Mouse (Mus musculus) limb, embryonic 14.5 days (tissue): ENCODE data around the gene Adap1. TPM values are rescaled to one million over a fixed set of nuclear protein-coding genes. Genes with fewer than 3 reads are reported as not detected.
A peak's percentile ranks its signal among the peaks of the same experiment; 100 is the strongest.

Experiments used
- ATAC-seq: fragments of 200-750 bp; cut with Nextera tagmentation; 2 replicates; pipeline ENCODE4 v1.8.0; 2017; ENCODE audit warnings: low read depth, moderate number of reproducible peaks, moderate TSS enrichment; ENCODE audit not compliant: low FRiP score
- DNase-seq: peaks from one replicate; pipeline ENCODE4 v3.0.0-alpha.2; 2015; ENCODE audit warnings: low spot score
- H3K27ac ChIP-seq: fragments of 300-500 bp; sonication (generic); replicated peaks from 2 replicates; pipeline ENCODE4 v1.5.1; 2014; ENCODE audit warnings: low read depth, mild to moderate bottlenecking, low read length, moderate library complexity, mixed read lengths
- H3K27me3 ChIP-seq: fragments of 300-500 bp; sonication (generic); 2 replicates; pipeline ENCODE4 v1.6.1; 2014; ENCODE audit warnings: low read length, mixed read lengths; ENCODE audit not compliant: control insufficient read depth, insufficient read depth
- H3K36me3 ChIP-seq: fragments of 300-500 bp; sonication (generic); 2 replicates; pipeline ENCODE4 v1.6.1; 2014; ENCODE audit warnings: mild to moderate bottlenecking, low read length, moderate library complexity, mixed read lengths; ENCODE audit not compliant: control insufficient read depth, insufficient read depth
- H3K4me1 ChIP-seq: fragments of 300-500 bp; sonication (generic); 2 replicates; pipeline ENCODE4 v1.6.1; 2014; ENCODE audit warnings: antibody characterized with exemption, low read length, mixed read lengths; ENCODE audit not compliant: control insufficient read depth, insufficient read depth
- H3K4me2 ChIP-seq: fragments of 300-500 bp; sonication (generic); replicated peaks from 2 replicates; pipeline ENCODE4 v1.6.1; 2014; ENCODE audit warnings: low read depth, mild to moderate bottlenecking, low read length, moderate library complexity; ENCODE audit not compliant: severe bottlenecking
- H3K4me3 ChIP-seq: fragments of 300-500 bp; sonication (generic); replicated peaks from 2 replicates; pipeline ENCODE4 v1.5.1; 2014; ENCODE audit warnings: low read length
- H3K9ac ChIP-seq: fragments of 300-500 bp; sonication (generic); 2 replicates; pipeline ENCODE4 v1.6.1; 2014; ENCODE audit warnings: mild to moderate bottlenecking, low read depth, low read length, moderate library complexity; ENCODE audit not compliant: severe bottlenecking
- H3K9me3 ChIP-seq: fragments of 300-500 bp; sonication (generic); 2 replicates; pipeline ENCODE4 v1.6.1; 2016; ENCODE audit warnings: low read length; ENCODE audit not compliant: control insufficient read depth
- POLR2A ChIP-seq: fragments of 200-500 bp; IDR thresholded peaks from 2 replicates; pipeline ENCODE4 v1.8.0; 2012; ENCODE audit warnings: inconsistent platforms, mild to moderate bottlenecking, moderate library complexity, borderline replicate concordance; ENCODE audit not compliant: insufficient read depth, insufficient read length; ENCODE audit errors: extremely low read depth
- WGBS: fragments of 180-500 bp; shearing (Covaris S2); extraction: QIAGEN DNeasy Blood & Tissue Kit; methylation state at CpG from one replicate; pipeline ENCODE4 v1.1.7; 2014; 5-methylcytosine and 5-hydroxymethylcytosine counted together
- polyA plus RNA-seq, 2 experiments: library from polyadenylated mRNA; depleted of rRNA in 1 of 2; stranded (reverse) in 1 of 2; unstranded in 1 of 2; fragments of >200 nt; fragmentation: Nextera tagmentation in 1 of 2; extraction: Ambion mirVana in 1 of 2; gene quantifications; 2 replicates each; pipeline versions ENCODE4 v1.2.1 to v1.2.3; 2012 to 2014

Adap1 gene
- polyA plus RNA-seq, 2 experiments = 2.5 to 2.7 TPM

DNA sequence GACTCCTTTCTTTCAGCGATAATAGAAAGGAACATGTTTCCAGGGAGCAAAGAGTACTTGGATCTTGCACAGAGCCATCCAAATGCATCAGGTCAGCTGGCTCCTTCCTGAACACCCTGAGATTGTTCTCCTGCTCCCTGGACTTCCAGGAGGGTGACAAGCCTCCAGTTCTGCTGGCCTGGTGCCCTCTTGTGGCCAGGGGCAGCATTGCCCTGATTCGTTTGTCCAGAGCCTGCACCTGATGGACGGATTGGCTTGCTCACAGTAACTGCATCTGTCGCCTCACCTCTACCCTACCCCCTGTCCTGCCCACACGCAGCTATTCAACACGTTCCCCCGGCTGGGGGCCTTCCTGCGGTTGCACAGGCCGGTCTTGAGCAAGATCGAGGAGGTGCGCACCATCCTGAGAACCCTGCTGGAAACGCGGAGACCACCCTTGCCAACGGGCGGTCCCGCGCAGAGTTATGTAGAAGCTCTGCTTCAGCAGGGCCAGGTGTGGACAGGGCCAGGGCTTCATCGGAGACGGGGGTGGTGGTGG, 29.9 kb upstream of the Adap1 start:
- no peak for ATAC-seq
- 35% methylated on average over 19 of the region's 19 CpGs for WGBS
- Histone ChIP-seq H3K9ac (no peak overlapping the region), H3K27me3 (no peaks in the 10 kb centered on the region), H3K27ac (no peak overlapping the region), H3K4me3 (no peak overlapping the region), H3K4me2 (no peak overlapping the region), H3K9me3 (no peaks in the 10 kb centered on the region), H3K4me1 (peaks cover 10% of the 10 kb centered on the region), H3K36me3 (no peaks in the 10 kb centered on the region)
- DNase-seq = no peak
- TF ChIP-seq POLR2A = no peak

DNA sequence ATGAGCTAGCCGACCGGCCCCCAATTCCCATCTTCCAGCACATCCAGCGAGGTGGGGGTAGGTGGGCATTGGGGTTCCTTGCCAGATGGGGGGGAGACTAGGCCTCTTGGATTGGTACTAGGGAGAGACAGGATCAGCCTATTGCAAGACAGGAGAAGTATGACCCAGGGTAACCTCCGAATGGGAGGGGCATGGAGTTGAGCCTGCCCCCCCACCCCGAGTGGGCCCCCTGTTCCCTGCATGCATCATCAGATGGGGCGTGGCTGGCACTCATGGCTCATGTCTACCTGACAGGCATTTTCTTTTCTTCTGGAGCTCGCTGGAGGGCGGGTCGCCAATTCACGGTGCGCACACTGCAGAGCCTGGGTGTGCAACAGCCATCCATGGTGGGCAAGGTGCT, 28.5 kb upstream of the Adap1 start:
- 84% methylated on average over 11 of the region's 11 CpGs for WGBS

DNA sequence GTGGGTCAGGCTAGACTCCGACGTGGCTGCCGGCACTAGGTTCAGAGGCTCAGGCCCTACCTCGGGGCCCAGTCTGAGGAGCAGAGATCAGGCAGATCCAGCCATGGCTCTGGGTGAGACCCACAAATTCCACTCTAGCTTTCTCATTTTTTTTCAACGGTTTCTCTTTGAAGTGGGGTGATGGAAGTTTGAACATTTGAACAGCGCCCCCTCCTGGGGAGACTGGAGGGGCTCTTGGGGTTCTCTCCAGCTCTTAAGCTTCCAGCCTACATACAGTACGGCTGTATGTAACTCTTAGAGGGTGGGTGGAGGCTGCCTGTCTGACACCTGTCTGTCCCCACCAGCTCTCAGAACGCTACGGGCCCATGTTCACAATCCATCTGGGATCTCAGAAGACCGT, 28.1 kb upstream of the Adap1 start:
- ATAC-seq = no peak
- H3K4me3 ChIP-seq = peak overlapping the region; percentile 5; the same call in 1 of the 2 replicates
- no peak for TF ChIP-seq POLR2A
- no peak for DNase-seq
- H3K27ac ChIP-seq = no peak overlapping the region
- no peak overlapping the region for H3K4me2 ChIP-seq
- H3K9ac ChIP-seq = no peak overlapping the region
- no peaks in the 10 kb centered on the region for H3K36me3 ChIP-seq
- H3K27me3 ChIP-seq = no peaks in the 10 kb centered on the region
- WGBS = 56% methylated on average over 10 of the region's 10 CpGs
- H3K4me1 ChIP-seq = peaks cover 10% of the 10 kb centered on the region
- no peaks in the 10 kb centered on the region for H3K9me3 ChIP-seq

More for the DNA sequence above, 28.5 kb upstream of the Adap1 start:
- Histone ChIP-seq H3K9ac (no peak overlapping the region), H3K27ac (no peak overlapping the region), H3K36me3 (no peaks in the 10 kb centered on the region), H3K4me1 (peaks cover 10% of the 10 kb centered on the region), H3K27me3 (no peaks in the 10 kb centered on the region), H3K9me3 (no peaks in the 10 kb centered on the region), H3K4me2 (no peak overlapping the region), H3K4me3 (no peak overlapping the region)
- TF ChIP-seq POLR2A = no peak
- no peak for DNase-seq
- ATAC-seq = no peak

DNA sequence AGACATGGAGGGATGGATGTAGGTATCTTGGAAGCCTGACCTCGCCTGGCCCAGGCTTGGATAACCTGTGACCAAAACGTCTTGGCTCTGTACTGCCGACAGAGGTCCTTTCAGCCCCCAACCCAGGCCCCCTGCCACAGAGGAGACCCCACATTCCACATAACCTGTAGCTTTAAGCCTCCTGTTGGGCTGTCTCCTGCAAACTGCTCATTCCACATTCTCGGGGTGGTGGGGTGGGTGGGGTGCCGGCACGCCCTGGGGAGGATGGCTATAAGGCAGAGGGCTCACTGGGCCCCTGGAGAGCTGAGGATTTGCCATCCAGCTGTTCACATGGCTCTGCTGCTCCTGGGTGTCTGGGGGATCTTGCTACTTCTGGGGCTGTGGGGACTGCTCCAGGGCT, 26.9 kb upstream of the Adap1 start, which contains the start of gene Cyp2w1:
TSS of gene Cyp2w1 (plus strand) at position 301 of the 400 bp plus-strand sequence.
- Histone ChIP-seq H3K27ac (no peak within 1 kb of the TSS), H3K4me1 (peaks cover 10% of the 10 kb centered on the region), H3K4me3 (peak within 1 kb of the TSS; percentile 5; the same call in 1 of the 2 replicates), H3K9ac (no peak within 1 kb of the TSS), H3K4me2 (peak within 1 kb of the TSS; percentile 11; the same call in 1 of the 2 replicates), H3K9me3 (no peaks in the 10 kb centered on the region), H3K36me3 (no peaks in the 10 kb centered on the region), H3K27me3 (no peaks in the 10 kb centered on the region)
- DNase-seq (no peak), ATAC-seq (no peak)
- no peak for TF ChIP-seq POLR2A
- WGBS = 55% methylated on average over 6 of the region's 6 CpGs

- Histone ChIP-seq H3K4me1 (peaks cover 10% of the 10 kb centered on the region), H3K27ac (no peak overlapping the region), H3K9me3 (no peaks in the 10 kb centered on the region), H3K27me3 (no peaks in the 10 kb centered on the region), H3K4me3 (no peak overlapping the region), H3K4me2 (0 out of 2 replicates have a peak overlapping the region, but pooled peaks have one; percentile 1), H3K9ac (no peak overlapping the region), H3K36me3 (no peaks in the 10 kb centered on the region)
- 5% methylated on average over 8 of the region's 8 CpGs for WGBS
- no peak for DNase-seq
- no peak for TF ChIP-seq POLR2A
- peak; percentile 66 for ATAC-seq
Observed at GRCm38 (mm10) chr5:139351628-139352027, 26.2 kb upstream of the Adap1 start.

- Histone ChIP-seq H3K4me3 (no peak within 1 kb of the TSS), H3K4me2 (0 out of 2 replicates have a peak within 1 kb of the TSS, but pooled peaks have one; percentile 1), H3K9me3 (no peaks in the 10 kb centered on the region), H3K27ac (no peak within 1 kb of the TSS), H3K9ac (no peak within 1 kb of the TSS), H3K36me3 (no peaks in the 10 kb centered on the region), H3K27me3 (no peaks in the 10 kb centered on the region), H3K4me1 (peaks cover 10% of the 10 kb centered on the region)
- DNase-seq = no peak
- 48% methylated on average over 5 of the region's 5 CpGs for WGBS
- 0 out of 2 replicates have a peak, but pooled peaks have one; percentile 5 for ATAC-seq
- TF ChIP-seq POLR2A = no peak
Observed at GRCm38 (mm10) chr5:139351134-139351533, 25.7 kb upstream of the Adap1 start, which contains the start of gene Cox19. Gene Cox19, minus strand, starts transcription at chr5:139351418.
